Mouse (Mus musculus) layer of hippocampus, adult 8-10 months (tissue): ENCODE data around the gene Rcvrn. TPM values are rescaled to one million over a fixed set of nuclear protein-coding genes. Genes with fewer than 3 reads are reported as not detected.

ENCODE experiments used
- total RNA-seq, 4 experiments: library from RNA; stranded (reverse); gene quantifications; 2 replicates each; pipeline ENCODE4 v1.2.4; 2022

Rcvrn gene
- total RNA-seq, 4 experiments from 2014 or later: 1.3 to 2.5 (median 1.6) TPM

Other genes with a start within 250 kb of the Rcvrn start
- gene Gas7, start 239.9 kb upstream of the Rcvrn start, total RNA-seq: 100 to 1,000 TPM; 425 to 480 (median 467) TPM
- 1 to 10 TPM; 1.7 to 2.2 (median 1.8) TPM for gene Glp2r, start 75.8 kb downstream of the Rcvrn start, total RNA-seq
- gene Gsg1l2, start 79.3 kb downstream of the Rcvrn start, total RNA-seq: not detected
- not detected for gene Dhrs7c, start 102.9 kb downstream of the Rcvrn start, total RNA-seq
- gene Usp43, start 226.8 kb downstream of the Rcvrn start, total RNA-seq: 1 to 10 TPM in 3 of 4 experiments, under 1 TPM in 1; 0.74 to 1.4 (median 1.0) TPM